Mouse (Mus musculus) spleen, postnatal 4 days (tissue): Measurements from ENCODE around the gene Mpc1.
"Not testable (repeated sequence)": the region's sequence is repeated elsewhere in the genome, so short reads cannot be mapped to it uniquely, and the experiment has no call there.

Experiments
- DNase-seq, 2 experiments: peaks; one replicate each; pipeline ENCODE4 v3.0.0; 2022; ENCODE audit warnings: low spot score in 2 of 2

Gene Mpc1

DNA sequence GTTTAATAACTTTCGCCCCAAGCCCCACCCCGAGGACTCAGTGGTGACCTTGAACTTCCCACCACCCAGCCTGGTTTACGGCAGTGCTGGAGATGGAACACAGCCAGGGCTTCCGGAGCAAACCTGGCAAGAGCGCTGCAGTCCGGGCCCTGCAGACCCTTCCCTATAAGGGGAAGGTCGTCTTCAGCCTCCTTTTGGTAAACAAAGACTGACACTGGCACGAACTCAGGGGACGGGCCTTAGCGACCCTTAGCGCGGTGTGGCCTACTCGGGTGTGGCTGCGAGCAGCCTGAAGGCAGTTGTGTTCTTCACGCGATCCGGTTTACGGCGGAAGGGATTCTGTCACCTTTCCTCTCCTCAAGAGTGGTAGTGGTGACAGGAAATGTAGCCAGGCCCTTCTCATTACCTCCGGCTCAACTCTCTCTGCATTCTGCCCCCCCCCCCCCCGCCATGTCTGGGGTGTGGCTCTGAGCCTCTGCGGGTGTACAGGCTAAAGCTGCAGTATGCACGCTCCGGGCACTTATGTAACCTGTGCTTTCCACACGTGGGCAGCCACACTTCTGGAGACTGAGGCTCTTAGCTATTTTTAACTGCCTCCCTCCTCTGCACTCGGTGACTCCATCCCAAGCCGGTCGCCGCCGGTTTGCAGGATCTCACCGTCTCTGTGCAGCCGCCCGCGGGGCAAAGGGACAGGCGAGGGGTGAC is at the start of gene Mpc1:
Mpc1 (plus strand) TSS at position 84 of the 705 bp plus-strand sequence.
- DNase-seq, result peak; percentile 50 to 76

- no peak for DNase-seq
Measured at GRCm38 (mm10) chr17:8233618-8234214, 49.0 kb upstream of the Mpc1 start.

GRCm38 (mm10) chr17:8234537-8234936 is 48.2 kb upstream of the Mpc1 start:
- no peak for DNase-seq

GRCm38 (mm10) chr17:8235743-8236142 is 47.0 kb upstream of the Mpc1 start, which contains the start of gene Ccr6:
Gene Ccr6, plus strand, starts transcription at chr17:8236043.
- DNase-seq, result no peak

DNA sequence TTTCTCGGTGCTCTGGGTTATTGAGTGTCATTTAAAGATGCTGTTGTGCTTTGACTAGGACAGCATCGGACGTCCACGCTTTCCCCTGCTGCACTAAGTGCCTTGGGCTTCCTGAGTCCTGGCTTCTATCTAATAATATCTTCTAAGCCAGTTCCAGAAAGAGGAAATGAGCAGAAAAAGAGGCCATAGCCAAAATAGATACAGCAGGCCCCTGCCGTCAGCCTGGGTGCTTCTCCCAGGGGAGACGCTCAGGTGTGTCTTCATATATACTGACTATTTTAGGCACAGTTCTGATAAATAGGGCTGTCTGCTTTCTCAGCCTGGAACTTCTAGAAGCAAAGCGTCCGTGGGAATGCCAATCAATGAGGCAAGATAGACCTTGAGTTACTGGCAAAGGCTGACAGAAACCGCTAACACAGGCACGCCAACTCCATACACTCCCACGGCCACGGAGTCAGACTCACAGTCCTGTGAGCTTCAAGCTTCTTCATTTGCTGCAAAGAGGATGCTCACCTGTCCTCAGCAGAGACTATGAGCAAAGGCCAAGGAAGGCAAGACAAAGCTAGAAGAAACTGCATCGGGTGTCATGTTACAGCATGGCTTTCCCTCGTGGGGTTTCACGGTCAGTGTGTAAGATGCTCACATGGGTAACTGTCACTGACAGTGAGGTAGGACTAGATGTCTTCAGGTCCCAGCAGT is 44.5 kb upstream of the Mpc1 start:
- DNase-seq, result peak in 1 of 2 experiments; percentile 35

- DNase-seq, result no peak
Measured at GRCm38 (mm10) chr17:8239561-8239960, 43.1 kb upstream of the Mpc1 start.

DNA sequence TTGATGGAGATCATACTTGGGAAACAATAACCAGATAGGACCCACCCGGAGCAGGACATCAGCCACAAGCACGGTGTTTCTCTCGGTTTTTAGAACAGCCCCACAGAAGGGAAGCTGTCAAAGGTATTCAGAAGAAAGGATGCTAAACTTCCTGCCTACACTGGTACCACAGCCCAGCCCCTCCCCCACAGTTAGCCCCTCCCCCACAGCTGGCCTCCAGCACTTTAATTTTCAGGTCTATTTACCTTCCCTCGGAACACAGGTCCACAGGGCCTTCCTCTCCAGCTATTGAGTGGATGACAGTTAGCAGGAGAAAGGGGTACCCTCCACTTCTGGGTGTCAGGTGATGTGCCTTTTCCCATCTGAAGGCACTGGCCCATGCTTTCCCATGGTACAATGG is 42.2 kb upstream of the Mpc1 start:
- no peak for DNase-seq

DNA sequence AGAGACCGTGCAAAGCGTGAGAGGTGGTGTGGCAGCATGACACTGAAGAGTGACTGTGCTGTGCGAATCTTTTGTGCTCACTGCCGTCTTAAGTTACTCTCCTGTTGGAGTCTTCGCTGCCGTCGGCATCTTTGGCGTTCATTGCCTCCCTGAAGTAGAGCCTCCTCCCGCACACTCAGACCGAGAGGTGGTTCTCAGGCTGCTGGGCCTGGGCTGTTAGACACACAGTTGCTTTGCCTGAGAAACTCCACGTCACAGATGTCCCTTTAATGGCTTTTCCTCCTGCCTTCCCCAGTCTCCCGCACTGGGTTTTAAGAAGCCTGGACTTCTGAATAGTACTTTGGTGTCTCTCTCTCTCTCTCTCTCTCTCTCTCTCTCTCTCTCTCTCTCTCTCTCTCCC is 41.1 kb upstream of the Mpc1 start:
- DNase-seq, result no peak

DNA sequence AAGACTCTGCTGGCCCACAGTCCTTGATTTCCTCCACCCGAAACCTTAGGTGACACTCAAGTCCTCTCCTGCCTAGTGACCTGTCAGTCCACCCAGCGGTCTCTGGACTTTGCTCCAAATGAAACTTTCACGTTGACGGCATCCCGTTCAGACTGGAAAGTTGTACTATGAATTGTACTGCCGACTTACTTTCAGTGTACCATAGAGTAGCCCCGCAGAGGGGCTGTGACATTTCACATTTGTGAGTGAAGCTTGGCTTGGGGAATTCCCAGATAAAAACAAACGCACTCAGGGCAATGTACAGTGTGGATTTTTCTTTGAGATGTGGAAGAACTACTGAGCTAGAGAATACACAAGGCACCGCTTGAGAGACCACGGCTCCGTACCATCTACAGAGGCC is 40.5 kb upstream of the Mpc1 start:
- no peak for DNase-seq

- DNase-seq, result no peak
Measured at GRCm38 (mm10) chr17:8244124-8244523, 38.6 kb upstream of the Mpc1 start.

GRCm38 (mm10) chr17:8246102-8246754 is 36.5 kb upstream of the Mpc1 start:
- DNase-seq, result no peak

DNA sequence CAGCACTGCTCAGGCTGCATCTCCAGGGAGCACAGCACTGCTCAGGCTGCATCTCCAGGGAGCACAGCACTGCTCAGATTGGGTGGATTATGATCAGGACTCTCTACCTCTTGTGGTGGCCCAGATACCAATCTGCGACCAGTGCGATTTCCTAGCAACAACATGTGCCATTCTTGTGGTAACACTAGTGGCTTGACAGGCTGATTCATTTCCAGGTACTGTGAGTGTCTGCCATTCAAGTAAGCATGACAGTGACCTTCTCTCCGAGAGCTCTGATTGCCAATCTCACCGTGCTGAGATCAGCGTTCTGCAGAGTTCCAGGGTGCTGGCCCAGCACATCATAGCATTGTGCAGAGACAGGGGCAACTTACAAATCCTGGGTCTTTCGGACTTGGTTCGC is 31.0 kb upstream of the Mpc1 start:
- no peak for DNase-seq

GRCm38 (mm10) chr17:8254268-8254667 is 28.4 kb upstream of the Mpc1 start:
- DNase-seq, result no peak

DNA sequence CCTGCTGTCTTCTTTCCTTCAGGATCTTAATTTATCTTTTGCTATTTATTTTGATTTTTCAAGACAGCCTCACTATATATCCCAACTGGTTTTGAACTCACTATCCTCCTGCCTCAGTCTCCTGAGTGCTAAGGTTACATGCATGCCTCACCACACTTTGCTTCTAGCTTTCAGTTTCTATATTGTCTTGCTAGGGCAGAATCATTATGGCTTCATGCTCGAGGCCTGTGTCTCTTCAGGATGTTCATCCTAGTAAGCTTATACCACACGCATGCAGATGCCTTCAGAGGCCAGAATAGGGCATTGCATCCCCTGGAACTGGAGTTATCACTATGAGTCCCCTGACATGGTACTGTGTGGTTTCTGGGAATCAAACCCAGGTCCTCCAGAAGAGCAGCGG is 27.8 kb upstream of the Mpc1 start:
- DNase-seq, result no peak

GRCm38 (mm10) chr17:8255583-8255982 is 27.1 kb upstream of the Mpc1 start:
- DNase-seq, result no peak

DNA sequence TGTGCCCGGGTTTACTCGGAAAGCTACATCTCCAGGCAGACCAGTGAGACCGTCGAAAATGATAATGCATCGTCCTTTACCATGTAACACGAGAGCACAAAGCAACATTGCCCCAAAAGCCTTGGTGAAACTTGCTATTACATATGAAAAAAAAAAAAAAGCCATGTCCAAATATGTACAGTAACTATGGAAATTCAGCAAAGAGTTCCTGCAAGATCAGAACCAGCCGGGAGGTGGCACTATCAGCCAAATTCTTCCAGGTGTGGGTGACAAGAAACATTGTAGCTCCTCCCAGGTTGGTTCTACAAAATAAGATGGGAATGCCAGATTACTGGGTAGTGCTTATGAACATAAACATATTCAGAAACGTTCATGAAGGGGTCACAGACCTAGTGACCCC is 25.7 kb upstream of the Mpc1 start:
- DNase-seq, result no peak

GRCm38 (mm10) chr17:8264638-8265037 is 18.1 kb upstream of the Mpc1 start:
- DNase-seq, result not testable (repeated sequence)

DNA sequence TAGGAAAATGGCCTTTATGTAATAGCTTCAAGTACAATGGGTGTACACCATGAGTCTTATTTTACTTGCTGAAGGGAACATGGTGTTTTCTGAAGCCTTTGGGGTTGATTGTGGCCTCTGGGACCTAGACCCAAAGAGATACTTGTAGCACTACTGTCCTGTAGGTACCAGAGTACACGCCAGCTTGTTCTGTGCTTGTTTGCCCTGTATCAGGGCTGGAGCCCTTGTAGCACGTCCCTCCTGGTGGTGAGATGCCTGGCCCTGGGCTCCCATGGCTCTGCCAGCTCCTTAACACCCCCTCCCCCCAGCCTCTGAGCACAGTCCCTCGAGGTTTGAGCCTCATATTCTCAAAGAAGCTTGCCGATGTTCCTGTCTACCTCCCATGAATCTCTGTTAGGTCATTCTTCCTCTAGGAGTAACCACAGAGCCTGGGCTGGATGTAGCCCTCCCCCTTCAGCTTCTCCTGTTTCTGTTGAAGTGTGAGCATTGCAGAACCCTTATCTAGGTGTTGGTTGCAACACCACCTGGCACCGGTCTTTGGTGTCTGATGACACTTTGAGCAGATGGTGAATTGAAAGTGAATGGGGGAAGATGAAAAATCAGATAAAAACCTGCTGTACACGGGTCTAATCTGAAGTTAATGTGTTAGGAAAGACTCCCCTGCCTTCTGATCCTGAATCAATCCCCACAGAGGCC is 10.5 kb upstream of the Mpc1 start:
- DNase-seq, result no peak

DNA sequence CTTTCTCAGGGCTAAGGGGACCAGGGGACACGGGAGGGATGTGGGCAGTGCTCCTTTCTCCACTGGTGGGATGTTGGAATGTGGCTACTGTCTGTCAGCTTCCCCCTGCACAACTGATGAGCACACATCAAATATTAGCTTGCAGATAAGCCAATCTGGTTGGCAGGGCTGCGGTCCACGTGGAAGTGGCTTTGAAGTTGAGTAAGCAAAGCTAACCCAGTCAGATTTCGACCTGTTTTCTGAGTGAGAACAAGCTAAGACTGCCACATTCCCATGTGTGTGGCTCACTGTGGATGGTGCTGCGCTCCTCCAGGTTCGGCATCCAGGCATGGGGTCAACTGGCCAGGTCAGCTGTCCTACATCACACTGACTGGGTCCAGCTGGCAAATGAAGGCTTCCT is 9.8 kb upstream of the Mpc1 start:
- no peak for DNase-seq

DNA sequence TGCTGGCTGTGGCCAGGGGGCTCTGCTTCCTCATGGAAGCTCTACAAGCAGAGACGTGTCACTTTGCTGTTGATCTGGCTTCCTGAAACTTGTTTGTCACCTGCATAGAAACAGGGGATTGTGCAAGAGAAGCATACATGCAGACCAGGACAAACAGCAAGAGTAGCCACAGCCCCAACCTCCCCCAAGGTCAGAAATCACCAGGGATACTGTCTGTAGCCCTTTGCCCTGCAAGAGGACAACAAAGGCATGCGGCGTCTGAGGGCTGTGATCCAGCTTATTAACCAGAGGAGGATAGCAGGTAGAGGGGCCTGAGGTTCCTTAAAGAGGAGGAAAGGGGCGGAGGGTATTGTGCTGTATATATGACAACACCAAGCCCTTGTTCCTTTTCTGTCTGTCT is 6.6 kb upstream of the Mpc1 start:
- DNase-seq, result no peak

DNA sequence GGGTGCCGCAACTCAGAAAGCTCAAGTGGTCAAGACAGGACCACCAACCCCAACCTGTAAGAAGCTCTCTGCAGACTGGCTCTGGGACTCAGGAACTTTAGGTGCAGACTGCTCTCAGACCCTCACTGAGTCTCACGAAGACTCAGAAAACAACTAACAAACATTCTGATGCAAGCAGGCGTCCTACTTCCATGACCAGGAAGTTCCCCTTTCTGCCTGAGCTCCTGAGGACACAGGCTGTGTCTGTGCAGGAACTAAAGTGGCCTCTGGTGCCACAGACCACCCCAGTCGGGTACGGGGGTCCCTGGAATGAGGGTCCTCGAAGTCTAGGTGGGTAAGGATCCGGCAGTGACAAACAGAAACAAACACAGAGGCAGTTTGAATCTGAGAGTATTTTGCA is 6.0 kb upstream of the Mpc1 start:
- no peak for DNase-seq

DNA sequence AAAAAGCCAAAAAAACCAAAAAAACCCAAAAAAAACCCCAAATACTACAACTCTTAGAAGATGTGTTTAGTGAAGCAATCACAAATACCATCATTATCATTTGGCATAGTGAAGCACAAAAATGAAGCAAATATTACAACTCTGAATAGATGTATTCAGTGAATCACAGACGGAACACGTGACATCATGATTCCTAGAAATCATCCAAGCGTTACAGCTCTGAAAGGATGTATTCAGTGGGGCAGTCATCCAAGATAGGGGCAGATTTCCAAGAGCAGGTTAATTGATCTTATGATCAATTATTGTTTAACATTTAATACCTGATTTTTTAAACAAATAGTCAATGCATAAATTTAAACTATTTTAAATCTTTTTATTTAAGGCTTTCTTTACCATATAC is 5.4 kb upstream of the Mpc1 start:
- no peak for DNase-seq
